Mouse (Mus musculus) heart, postnatal 14 days (tissue): Measurements from ENCODE around the gene Ptx3. TPM values are rescaled to one million over a fixed set of nuclear protein-coding genes. Genes with fewer than 3 reads are reported as not detected.

Source experiments
- DNase-seq, 2 experiments: peaks; one replicate each; pipeline ENCODE4 v3.0.0; 2021 to 2022
- intact Hi-C: fragments of 180-260 bp; cut with DNase I; formaldehyde crosslinking; loops from one replicate; pipeline ENCODE4 v1.15.1; 2025
- long read RNA-seq, 2 experiments: library from polyadenylated mRNA; stranded (forward); transcript quantifications; one replicate each; pipeline ENCODE4 v2.0.0; 2021
- total RNA-seq, 2 experiments: library from RNA; stranded (reverse); gene quantifications; 2 replicates each; pipeline ENCODE4 v1.2.3; 2021

Ptx3 gene
- 1 to 10 TPM; 1.9 to 2.2 TPM for total RNA-seq
- long read RNA-seq, experiment 1, partial matches to known transcripts: 0 of 2 reads
- long read RNA-seq, experiment 1, other reads (novel, unspliced or antisense): 0 of 2 reads
- long read RNA-seq, experiment 2, partial matches to known transcripts: 1 of 1 reads
- long read RNA-seq, experiment 2, other reads (novel, unspliced or antisense): 0 of 1 reads

DNA sequence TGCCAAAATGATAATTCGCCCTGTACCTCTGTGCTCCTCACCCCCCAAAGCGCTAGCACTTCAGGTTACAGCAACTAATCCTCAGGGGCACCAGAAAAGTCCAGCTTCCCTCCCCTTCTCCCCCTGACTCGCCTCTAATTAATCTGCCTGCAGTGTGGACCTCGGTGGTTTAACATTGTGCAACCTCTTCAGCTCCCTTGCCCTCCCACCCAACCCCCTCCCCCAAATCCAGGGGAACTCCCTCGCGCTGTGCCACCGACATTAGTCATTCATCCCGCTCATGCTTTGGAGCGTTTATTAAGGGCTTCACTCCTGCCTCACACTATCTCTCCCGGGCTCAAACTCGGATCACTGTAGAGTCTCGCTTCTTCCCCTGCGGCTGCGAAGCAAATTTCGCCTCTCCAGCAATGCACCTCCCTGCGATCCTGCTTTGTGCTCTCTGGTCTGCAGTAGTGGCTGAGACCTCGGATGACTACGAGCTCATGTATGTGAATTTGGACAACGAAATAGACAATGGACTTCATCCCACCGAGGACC is at the start of gene Ptx3:
TSS of gene Ptx3 (plus strand) at position 256 of the 537 bp plus-strand sequence.
- intact Hi-C loops: no loop called here
- DNase-seq: peak in 1 of 2 experiments; percentile 17

DNA sequence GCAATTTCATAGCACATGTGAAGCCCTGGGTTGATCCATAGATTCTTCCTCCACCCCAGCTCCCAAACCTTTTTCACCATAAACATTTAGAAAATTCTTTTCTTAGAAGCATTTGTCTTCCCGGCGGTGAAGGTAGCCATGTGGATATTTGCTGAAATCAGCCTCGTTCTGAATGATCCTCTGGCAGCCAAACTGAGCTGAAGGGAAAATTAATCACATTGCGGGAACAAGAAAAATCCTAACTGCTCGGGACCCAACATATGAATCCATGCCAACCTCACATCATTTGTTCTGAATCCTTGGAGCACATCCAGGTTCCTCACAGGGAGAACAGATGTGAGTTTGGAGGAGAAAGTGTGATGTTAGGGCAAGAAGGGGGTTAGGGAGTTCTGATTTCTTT is 46.8 kb upstream of the Ptx3 start:
- intact Hi-C loops: no loop called here
- peak in 1 of 2 experiments; percentile 4 for DNase-seq

DNA sequence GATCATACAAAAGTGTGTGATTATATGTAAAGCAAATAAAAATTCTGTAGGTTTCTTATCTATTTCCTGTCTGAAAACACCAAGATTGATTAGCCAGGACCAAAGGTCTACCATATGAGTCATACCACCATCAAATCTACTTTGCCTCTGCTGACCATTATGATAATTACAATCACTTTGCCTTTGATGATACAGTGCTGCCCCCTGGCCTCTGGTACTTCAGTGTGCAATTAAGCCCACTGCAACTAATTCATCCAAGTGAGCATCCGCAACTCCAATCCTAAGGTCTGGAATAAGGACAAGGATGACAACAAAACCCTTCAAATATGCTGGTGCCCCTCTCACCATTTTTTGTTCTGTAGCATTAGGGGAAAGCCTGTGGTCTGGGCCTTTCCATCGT is 40.1 kb upstream of the Ptx3 start:
- intact Hi-C loops: no loop called here
- no peak for DNase-seq

DNA sequence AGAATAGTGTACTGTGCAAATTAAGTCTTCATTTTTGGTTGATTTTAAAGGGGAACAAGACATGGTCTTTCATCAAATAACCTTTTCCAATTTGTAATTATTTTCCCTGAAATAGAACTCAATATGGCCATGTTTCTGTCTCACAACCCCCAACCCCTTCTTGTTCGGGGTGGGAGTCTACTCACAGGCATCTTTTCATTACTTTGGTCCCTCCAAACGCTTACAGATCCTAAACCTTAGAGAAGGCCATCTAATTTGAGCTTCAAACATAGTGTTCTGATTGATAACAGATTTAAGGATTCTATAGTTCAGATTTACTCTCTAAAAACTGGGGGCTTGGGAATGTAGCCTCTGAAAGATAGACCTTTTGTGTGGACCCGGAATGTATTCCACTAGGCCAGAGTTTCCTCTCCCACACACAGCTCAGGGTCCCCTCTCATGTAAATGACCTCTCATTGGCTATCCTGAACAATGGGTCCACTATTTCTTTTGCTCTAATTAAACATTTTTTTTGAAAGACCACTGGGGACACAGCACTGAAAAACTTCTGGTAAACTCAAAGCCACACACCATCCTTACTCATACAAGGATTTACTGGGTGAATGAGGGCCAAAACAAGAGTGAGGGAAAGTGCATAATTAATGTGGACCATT is 25.7 kb upstream of the Ptx3 start:
- DNase-seq: no peak
- intact Hi-C loops: no loop called here

DNA sequence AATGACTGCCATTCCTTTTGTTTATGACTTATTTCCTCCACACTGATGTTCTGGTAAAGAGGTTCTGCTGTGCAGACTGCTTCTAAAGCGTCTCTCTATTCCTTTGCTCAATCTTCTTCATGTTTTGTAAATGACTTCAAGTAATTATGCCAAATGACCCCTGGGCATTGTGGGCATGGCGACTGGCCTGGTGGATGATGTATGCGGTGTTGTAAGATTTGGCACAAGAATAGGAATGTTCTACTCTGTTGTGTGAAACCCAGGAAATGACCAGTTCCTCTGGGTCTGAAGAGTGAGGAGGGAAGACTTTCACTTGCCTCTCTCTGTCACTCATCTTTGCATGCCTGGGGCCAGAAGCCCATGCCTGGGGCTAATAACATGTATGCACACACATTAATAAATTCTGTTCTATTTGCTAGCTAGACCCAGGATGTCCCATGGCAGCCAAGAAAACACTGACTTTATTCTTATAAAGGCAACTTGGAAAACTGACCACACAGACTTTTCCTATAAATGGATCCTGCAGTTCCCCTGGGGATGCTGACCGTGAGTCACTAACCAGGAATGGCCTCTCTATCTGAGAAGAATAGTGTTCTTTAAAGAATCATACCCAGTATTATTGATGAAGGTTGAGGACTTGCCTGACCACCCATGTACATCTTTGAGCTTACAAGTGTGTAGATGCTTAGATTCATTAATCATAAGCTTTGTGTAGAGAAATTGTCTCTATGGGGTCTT is 10.7 kb upstream of the Ptx3 start:
- DNase-seq: peak in 1 of 2 experiments; percentile 9
- intact Hi-C loops: no loop called here

DNA sequence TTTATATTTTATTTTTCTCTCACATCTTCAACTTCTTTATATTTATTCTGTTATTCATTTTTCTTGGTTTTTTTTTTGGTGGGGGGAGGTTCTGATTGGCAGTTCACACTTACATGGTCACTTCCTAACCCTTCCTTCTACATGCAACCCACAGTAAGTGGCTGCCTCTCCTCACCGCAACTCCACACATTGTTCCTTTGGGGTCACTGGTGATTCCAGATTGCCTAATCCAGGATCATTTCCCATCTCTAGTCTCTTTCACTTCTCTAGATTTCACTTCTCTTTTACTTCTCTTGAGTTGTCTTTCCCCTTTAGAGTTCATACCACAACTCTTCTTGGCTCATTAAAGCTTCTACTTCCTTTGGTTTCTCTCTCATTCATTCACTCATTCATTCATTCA is 6.2 kb upstream of the Ptx3 start:
- intact Hi-C loops: no loop called here
- no peak for DNase-seq

DNA sequence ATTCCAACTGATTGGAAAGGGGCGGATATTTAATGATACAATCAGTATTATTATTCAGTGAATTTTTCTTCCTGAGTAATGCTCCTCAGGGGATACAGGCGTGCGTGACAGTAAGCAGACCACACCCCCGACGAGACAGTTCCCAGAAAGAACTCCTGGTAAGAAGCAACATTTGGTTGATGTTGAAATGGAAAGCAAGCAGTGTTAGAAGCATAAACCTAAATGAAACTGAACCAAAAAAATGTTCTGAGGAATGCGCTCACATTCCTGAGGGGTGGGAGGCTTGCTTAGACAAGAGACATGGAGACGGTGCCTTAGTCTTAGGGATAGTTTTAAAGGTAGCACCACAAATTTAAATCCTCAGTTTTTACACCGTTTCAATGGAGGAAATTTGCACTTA is 4.0 kb upstream of the Ptx3 start:
- DNase-seq: no peak

DNA sequence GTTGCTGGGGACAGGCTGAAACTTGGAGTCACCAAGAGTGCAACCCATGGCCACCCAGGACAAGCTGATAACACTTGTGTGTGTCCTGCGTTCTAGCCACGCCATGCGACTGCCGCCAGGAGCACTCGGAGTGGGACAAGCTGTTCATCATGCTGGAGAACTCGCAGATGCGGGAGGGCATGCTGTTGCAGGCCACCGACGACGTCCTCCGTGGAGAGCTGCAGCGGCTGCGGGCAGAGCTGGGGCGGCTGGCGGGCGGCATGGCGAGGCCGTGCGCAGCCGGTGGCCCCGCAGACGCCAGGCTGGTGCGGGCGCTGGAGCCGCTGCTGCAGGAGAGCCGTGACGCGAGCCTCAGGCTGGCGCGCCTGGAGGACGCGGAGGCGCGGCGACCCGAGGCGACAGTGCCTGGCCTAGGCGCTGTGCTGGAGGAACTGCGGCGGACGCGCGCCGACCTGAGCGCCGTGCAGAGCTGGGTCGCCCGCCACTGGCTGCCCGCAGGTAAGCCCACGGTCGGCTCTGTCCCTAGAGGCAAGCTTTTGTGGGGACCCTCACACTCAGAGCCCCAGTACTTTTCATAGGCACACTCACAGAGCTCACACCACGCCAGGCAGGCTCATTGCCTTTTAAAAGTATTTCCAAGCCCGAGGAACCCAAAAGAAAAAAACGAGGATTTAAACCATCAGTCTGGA is 988 bp downstream of the Ptx3 start:
- intact Hi-C loops: no loop called here
- peak; percentile 53 to 55 for DNase-seq

More for the DNA sequence above, 4.0 kb upstream of the Ptx3 start:
- intact Hi-C loops: no loop called here

DNA sequence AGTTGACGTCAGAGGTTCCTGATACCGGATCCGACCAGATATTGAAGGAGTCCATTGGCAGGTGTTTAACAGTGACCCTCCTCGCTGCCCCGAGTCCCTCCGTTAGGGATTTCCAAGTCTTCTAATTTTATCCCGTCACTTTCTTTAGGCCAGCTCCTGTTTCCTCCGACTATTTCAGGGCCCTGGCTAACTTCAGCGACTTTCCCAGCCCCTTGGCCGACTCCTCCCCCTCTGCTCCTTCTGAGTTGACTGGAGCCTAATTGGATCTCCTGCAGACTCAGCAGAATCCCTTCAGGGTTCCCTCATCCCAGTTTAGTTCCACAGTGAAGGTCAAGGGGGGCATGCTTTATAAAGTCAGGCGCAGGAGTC is 1.5 kb downstream of the Ptx3 start:
- intact Hi-C loops: no loop called here
- DNase-seq: peak; percentile 24 to 35

DNA sequence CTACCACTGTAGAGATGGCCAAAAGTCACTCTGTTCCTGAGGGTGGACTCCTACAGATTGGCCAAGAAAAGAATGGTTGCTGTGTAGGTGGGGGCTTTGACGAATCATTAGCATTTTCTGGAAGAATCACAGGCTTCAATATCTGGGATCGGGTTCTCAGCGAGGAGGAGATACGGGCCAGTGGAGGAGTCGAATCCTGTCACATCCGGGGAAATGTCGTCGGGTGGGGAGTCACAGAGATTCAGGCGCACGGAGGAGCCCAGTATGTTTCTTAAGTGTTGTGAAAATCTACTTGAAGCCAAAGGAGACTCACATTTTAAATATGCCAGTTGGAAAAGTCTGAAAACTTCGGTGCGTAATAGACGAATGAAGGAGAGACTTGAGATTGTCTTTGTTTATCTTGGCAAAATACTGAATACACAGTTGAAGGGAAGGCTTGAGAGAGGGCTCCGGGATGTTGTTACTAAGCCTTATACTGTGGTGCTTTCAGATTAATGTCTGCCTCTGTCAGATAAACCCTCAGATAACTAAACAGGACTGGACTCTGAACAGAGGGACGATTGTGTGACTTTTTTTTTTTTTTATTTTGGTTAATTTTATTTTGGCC is 5.3 kb downstream of the Ptx3 start:
- DNase-seq: peak; percentile 3 to 19
- intact Hi-C loops: no loop called here

DNA sequence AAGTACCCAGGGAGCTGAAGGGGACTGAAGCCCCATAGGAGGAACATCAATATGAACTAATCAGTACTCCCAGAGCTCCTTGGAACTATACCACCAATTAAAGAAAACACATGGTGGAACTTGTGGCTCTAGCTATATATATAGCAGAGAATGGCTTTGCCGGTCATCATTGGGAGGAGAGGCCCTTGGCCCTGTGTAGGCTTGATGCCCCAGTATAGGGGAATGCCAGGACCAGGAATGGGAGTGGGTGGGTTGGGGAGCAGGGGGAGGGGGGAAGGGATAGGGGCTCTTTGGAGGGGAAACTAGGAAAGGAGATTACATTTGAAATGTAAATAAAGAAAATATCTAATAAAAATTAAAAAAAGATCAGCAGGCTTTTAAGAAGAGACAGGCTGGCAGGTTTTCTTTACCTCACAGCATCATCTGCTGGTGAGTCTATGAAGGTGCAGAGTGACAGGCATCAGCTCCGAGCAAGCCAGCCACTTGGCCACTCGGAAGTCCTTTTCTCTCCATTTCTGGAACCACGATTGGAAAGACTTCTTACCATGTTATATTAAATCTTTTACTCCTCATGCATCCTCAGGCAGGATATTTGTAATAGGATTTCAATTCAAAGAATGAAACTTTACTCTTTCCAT is 16.6 kb downstream of the Ptx3 start:
- intact Hi-C loops: loop anchor here (5.0 kb wide), 2 partner anchors 174 to 234 kb away; no protein-coding TSS in a partner anchor
- DNase-seq: peak in 1 of 2 experiments; percentile 27

DNA sequence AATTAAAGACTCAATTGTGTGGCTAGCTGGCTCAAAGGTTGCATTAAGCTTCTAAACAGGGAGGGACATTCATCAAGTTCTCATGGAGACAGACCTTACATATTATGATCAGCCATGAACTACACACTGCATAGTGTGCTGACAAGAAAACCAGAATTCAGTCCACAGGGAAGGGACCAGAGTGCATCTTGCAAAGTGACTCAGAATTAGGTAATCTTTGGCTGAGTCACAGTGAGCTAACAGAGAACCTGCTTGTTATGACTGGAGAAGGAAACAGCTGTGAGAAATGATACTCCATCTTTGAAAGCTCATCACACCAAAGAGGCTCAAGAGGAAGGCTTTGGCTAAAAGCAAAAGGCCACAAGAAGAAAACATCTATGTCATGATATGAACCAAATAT is 20.8 kb downstream of the Ptx3 start:
- DNase-seq: no peak

DNA sequence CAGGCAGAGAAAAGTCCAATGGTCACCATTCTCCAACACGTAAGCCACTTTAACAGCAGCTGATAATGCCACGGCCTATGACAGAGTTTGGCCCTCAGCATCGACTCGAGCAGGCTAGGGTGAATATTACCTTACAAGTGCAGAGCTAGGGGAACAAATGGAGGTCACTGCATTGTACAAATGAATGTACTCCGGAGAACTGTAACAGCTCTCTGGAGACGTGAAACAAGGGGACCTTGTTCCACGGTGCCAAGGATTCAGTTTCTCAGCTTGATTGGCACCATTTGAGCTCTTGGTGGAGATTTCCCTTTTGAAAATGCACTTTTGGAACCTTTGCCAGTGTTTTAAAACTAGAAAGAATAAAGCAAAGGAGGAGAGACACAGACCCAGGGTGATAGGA is 32.1 kb downstream of the Ptx3 start:
- no peak for DNase-seq

More for the DNA sequence above, 20.8 kb downstream of the Ptx3 start:
- intact Hi-C loops: no loop called here

DNA sequence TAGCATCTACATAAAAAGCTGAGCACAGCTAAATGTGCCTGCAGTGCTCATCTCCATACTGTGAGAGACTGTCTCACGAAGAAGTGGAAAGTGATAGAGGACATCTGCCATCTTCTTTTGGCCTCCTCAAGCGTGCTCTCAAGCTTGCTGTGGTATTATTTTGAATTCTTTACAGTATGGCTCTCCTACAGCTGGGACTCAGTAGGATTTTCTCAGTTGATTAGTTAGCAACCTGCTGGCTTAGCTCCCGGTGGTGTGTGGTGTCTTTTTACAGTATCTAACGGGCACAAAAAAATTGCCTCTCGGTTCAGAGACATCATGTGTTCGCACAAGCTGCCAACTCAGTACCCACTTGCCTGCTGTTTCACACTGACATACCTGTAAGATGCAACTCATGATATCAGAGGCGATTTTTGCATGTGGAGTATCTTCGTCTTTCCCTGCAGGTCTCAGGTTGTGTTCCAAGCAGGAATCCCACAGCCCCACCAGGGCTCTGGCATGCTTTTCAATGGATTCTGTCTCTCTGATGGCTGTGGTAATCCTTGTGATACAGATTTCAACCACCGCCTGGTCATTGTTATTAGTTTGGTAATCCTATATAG is 34.9 kb downstream of the Ptx3 start:
- intact Hi-C loops: no loop called here
- no peak for DNase-seq

More for the DNA sequence above, 32.1 kb downstream of the Ptx3 start:
- intact Hi-C loops: no loop called here

DNA sequence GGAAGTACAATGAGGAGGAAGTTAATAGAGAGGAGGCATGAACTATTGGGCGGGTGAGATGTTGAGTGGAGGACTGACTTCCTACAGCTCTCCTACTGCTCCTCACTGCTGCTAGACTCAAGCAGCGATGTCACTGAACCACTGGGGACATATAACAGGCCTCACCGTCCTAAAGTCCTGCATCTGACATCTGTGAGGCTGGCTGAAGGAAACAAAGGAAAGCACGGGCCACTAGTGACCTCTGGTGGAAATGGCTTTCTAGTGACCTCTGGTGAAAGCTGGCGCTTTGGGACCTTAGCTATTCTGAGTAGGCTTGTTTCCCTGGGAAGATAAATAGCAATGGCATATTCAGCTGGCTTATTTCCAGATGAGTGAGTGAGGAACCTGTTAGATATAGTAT is 42.6 kb downstream of the Ptx3 start:
- DNase-seq: peak; percentile 20 to 45
- intact Hi-C loops: loop anchor here (2.0 kb wide), 1 partner anchor 258 kb away; no protein-coding TSS in a partner anchor

DNA sequence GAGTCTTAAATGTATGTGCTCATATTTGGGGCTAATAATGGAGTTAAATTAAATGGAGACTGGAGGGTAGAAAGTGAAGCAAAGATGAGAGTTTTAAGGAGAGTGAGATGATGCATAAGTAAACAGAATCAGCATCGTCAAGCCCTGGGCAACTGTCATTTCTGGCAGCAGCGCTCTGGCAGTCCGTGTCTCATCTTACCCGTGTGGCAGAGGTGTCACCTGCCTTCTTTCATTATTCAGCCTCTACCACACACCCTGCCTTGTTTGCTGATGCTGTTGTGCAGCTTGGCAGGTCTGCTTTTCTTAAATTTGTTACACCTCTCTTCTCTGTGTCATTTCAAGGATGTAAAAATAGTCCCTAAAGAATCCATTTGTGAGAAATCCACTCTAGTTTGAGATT is 43.6 kb downstream of the Ptx3 start:
- intact Hi-C loops: loop anchor here (2.0 kb wide), 1 partner anchor 258 kb away; no protein-coding TSS in a partner anchor
- no peak for DNase-seq
